Mouse (Mus musculus) heart, adult 18-20 months (tissue): ENCODE data around the gene Sh3pxd2b. TPM values are rescaled to one million over a fixed set of nuclear protein-coding genes. Genes with fewer than 3 reads are reported as not detected.

Experiments
- total RNA-seq, 2 experiments: library from RNA; stranded (reverse); gene quantifications; 2 replicates each; pipeline ENCODE4 v1.2.3; 2021

Gene Sh3pxd2b
- total RNA-seq, 2 experiments from 2014 or later = 5.9 to 6.1 TPM

Other genes starting within 250 kb of the Sh3pxd2b start
- under 1 TPM; 0.07 to 0.46 TPM for gene Il9r, start 147.5 kb upstream of the Sh3pxd2b start, total RNA-seq
- 10 to 100 TPM; 11.1 to 12.3 TPM for gene Snrnp25, start 142.4 kb upstream of the Sh3pxd2b start, total RNA-seq
- gene Rhbdf1, start 125.5 kb upstream of the Sh3pxd2b start, total RNA-seq = 10 to 100 TPM; 19.2 to 19.3 TPM
- 1 to 10 TPM; 5.6 TPM for gene Mpg, start 121.3 kb upstream of the Sh3pxd2b start, total RNA-seq
- gene Nprl3, start 80.1 kb upstream of the Sh3pxd2b start, total RNA-seq = 10 to 100 TPM; 22.6 to 28.5 TPM
- gene Hba-x, start 71.4 kb upstream of the Sh3pxd2b start, total RNA-seq = not detected
- gene Hba-a1, start 64.3 kb upstream of the Sh3pxd2b start, total RNA-seq = 1,000 to 10,000 TPM; 7,280 to 8,683 TPM
- 1 to 10 TPM in 1 of 2 experiments, not detected in 1; 1.4 TPM for gene Hbq1b, start 60.9 kb upstream of the Sh3pxd2b start, total RNA-seq
- 1,000 to 10,000 TPM; 8,094 to 8,438 TPM for gene Hba-a2, start 51.3 kb upstream of the Sh3pxd2b start, total RNA-seq
- gene Hbq1a, start 47.8 kb upstream of the Sh3pxd2b start, total RNA-seq = 1 to 10 TPM in 1 of 2 experiments, under 1 TPM in 1; 0.87 to 1.2 TPM
- gene Ubtd2, start 107.5 kb downstream of the Sh3pxd2b start, total RNA-seq = 1 to 10 TPM; 3.4 to 4.2 TPM
- under 1 TPM in 1 of 2 experiments, not detected in 1; 0.46 TPM for gene Efcab9, start 184.3 kb downstream of the Sh3pxd2b start, total RNA-seq
- gene Stk10, start 185.5 kb downstream of the Sh3pxd2b start, total RNA-seq = 10 to 100 TPM in 1 of 2 experiments, 1 to 10 TPM in 1; 8.2 to 11.6 TPM